Mouse (Mus musculus): ENCODE measurements at regions not wholly inside any gene's neighbourhood (a gene's known extent, or its start where the extent isn't known, plus 50 kb on each side); places are given as distances from the start of the nearest gene placed in this dataset.
A peak's percentile ranks its signal among the peaks of the same experiment; 100 is the strongest.
"Not testable (repeated sequence)": the region's sequence is repeated elsewhere in the genome, so short reads cannot be mapped to it uniquely, and the experiment has no call there.

- ATAC-seq (ENCODE audit: low FRiP score) (no peak), DNase-seq (ENCODE audit: low spot score, missing footprints) (no peak)
- Histone ChIP-seq H3K36me3 (ENCODE audit: control insufficient read depth, insufficient read depth, low read length) (no peaks in the 10 kb centered on the region), H3K4me3 (ENCODE audit: low read depth, low read length) (no peak overlapping the region), H3K4me1 (ENCODE audit: control insufficient read depth, insufficient read depth, low read length) (no peaks in the 10 kb centered on the region), H3K9ac (ENCODE audit: low read length) (no peak overlapping the region), H3K9me3 (ENCODE audit: control insufficient read depth, low read length) (no peaks in the 10 kb centered on the region), H3K27ac (ENCODE audit: low read depth, low read length) (no peak overlapping the region), H3K27me3 (ENCODE audit: control insufficient read depth, insufficient read depth, low read length) (no peaks in the 10 kb centered on the region), H3K4me2 (no peak overlapping the region)
- 55% methylated on average over 3 of the region's 3 CpGs for WGBS
These were observed 567.3 kb downstream of the Cntn3 start for GRCm38 (mm10) chr6:102005627-102006026.

GRCm38 (mm10) chr6:101998181-101998580, 574.7 kb downstream of the Cntn3 start:
- Histone ChIP-seq H3K4me3 (ENCODE audit: low read depth, low read length) (no peak overlapping the region), H3K36me3 (ENCODE audit: control insufficient read depth, insufficient read depth, low read length) (no peaks in the 10 kb centered on the region), H3K9me3 (ENCODE audit: control insufficient read depth, low read length) (no peaks in the 10 kb centered on the region), H3K27ac (ENCODE audit: low read depth, low read length) (no peak overlapping the region), H3K4me2 (no peak overlapping the region), H3K9ac (ENCODE audit: low read length) (no peak overlapping the region), H3K27me3 (ENCODE audit: control insufficient read depth, insufficient read depth, low read length) (no peaks in the 10 kb centered on the region), H3K4me1 (ENCODE audit: control insufficient read depth, insufficient read depth, low read length) (peaks cover 3% of the 10 kb centered on the region; the same call in 1 of the 2 replicates)
- 24% methylated on average over 2 of the region's 2 CpGs for WGBS
- peak; percentile 81 for ATAC-seq (ENCODE audit: low FRiP score)
- no peak for DNase-seq (ENCODE audit: low spot score, missing footprints)

GRCm38 (mm10) chr6:101997629-101998028, 575.3 kb downstream of the Cntn3 start:
- no peaks in the 10 kb centered on the region for H3K9me3 ChIP-seq (ENCODE audit: control insufficient read depth, low read length)
- H3K9ac ChIP-seq (ENCODE audit: low read length) = no peak overlapping the region
- no peak overlapping the region for H3K4me2 ChIP-seq
- H3K4me3 ChIP-seq (ENCODE audit: low read depth, low read length) = no peak overlapping the region
- no peaks in the 10 kb centered on the region for H3K36me3 ChIP-seq (ENCODE audit: control insufficient read depth, insufficient read depth, low read length)
- ATAC-seq (ENCODE audit: low FRiP score) = peak; percentile 57; the same call in 1 of the 2 replicates
- no peak overlapping the region for H3K27ac ChIP-seq (ENCODE audit: low read depth, low read length)
- 58% methylated on average over 5 of the region's 5 CpGs for WGBS
- H3K27me3 ChIP-seq (ENCODE audit: control insufficient read depth, insufficient read depth, low read length) = no peaks in the 10 kb centered on the region
- no peak for DNase-seq (ENCODE audit: low spot score, missing footprints)
- peaks cover 3% of the 10 kb centered on the region; the same call in 1 of the 2 replicates for H3K4me1 ChIP-seq (ENCODE audit: control insufficient read depth, insufficient read depth, low read length)

- Histone ChIP-seq H3K27me3 (ENCODE audit: control insufficient read depth, insufficient read depth, low read length) (no peaks in the 10 kb centered on the region), H3K4me1 (ENCODE audit: control insufficient read depth, insufficient read depth, low read length) (no peaks in the 10 kb centered on the region; the same call in 1 of the 2 replicates), H3K4me3 (ENCODE audit: low read depth, low read length) (no peak overlapping the region), H3K36me3 (ENCODE audit: control insufficient read depth, insufficient read depth, low read length) (no peaks in the 10 kb centered on the region), H3K9ac (ENCODE audit: low read length) (no peak overlapping the region), H3K27ac (ENCODE audit: low read depth, low read length) (no peak overlapping the region), H3K9me3 (ENCODE audit: control insufficient read depth, low read length) (no peaks in the 10 kb centered on the region), H3K4me2 (no peak overlapping the region)
- WGBS = 96% methylated on average over 2 of the region's 2 CpGs
- DNase-seq (ENCODE audit: low spot score, missing footprints) = no peak
- no peak for ATAC-seq (ENCODE audit: low FRiP score)
These were observed 580.1 kb downstream of the Cntn3 start for GRCm38 (mm10) chr6:101992815-101993214.

GRCm38 (mm10) chr6:101981656-101982055, 591.2 kb downstream of the Cntn3 start:
- ATAC-seq (ENCODE audit: low FRiP score) (no peak), DNase-seq (ENCODE audit: low spot score, missing footprints) (no peak)
- no peaks in the 10 kb centered on the region for H3K27me3 ChIP-seq (ENCODE audit: control insufficient read depth, insufficient read depth, low read length)
- no peak overlapping the region for H3K4me2 ChIP-seq
- WGBS = 91% methylated on average over 1 of the region's 1 CpGs
- no peaks in the 10 kb centered on the region for H3K36me3 ChIP-seq (ENCODE audit: control insufficient read depth, insufficient read depth, low read length)
- H3K9me3 ChIP-seq (ENCODE audit: control insufficient read depth, low read length) = no peaks in the 10 kb centered on the region
- H3K27ac ChIP-seq (ENCODE audit: low read depth, low read length) = no peak overlapping the region
- H3K4me1 ChIP-seq (ENCODE audit: control insufficient read depth, insufficient read depth, low read length) = 0 out of 2 replicates have a peak, but pooled peaks cover 2% of the 10 kb centered on the region
- no peak overlapping the region for H3K9ac ChIP-seq (ENCODE audit: low read length)
- no peak overlapping the region for H3K4me3 ChIP-seq (ENCODE audit: low read depth, low read length)

- 35% methylated on average over 2 of the region's 2 CpGs for WGBS
These were observed 593.7 kb downstream of the Cntn3 start for GRCm38 (mm10) chr6:101979213-101979612.

GRCm38 (mm10) chr6:101964941-101965340, 587.2 kb upstream of the Pdzrn3 start:
- DNase-seq (ENCODE audit: low spot score, missing footprints) = no peak
- Histone ChIP-seq H3K9me3 (ENCODE audit: control insufficient read depth, low read length) (no peaks in the 10 kb centered on the region), H3K36me3 (ENCODE audit: control insufficient read depth, insufficient read depth, low read length) (no peaks in the 10 kb centered on the region), H3K9ac (ENCODE audit: low read length) (no peak overlapping the region), H3K4me3 (ENCODE audit: low read depth, low read length) (no peak overlapping the region), H3K4me2 (no peak overlapping the region), H3K27ac (ENCODE audit: low read depth, low read length) (no peak overlapping the region), H3K4me1 (ENCODE audit: control insufficient read depth, insufficient read depth, low read length) (no peaks in the 10 kb centered on the region), H3K27me3 (ENCODE audit: control insufficient read depth, insufficient read depth, low read length) (no peaks in the 10 kb centered on the region)
- no peak for ATAC-seq (ENCODE audit: low FRiP score)
- 91% methylated on average over 2 of the region's 2 CpGs for WGBS

More at GRCm38 (mm10) chr6:101979213-101979612, 593.7 kb downstream of the Cntn3 start:
- Histone ChIP-seq H3K27me3 (ENCODE audit: control insufficient read depth, insufficient read depth, low read length) (no peaks in the 10 kb centered on the region), H3K27ac (ENCODE audit: low read depth, low read length) (no peak overlapping the region), H3K9me3 (ENCODE audit: control insufficient read depth, low read length) (no peaks in the 10 kb centered on the region), H3K4me3 (ENCODE audit: low read depth, low read length) (no peak overlapping the region), H3K4me2 (no peak overlapping the region), H3K36me3 (ENCODE audit: control insufficient read depth, insufficient read depth, low read length) (no peaks in the 10 kb centered on the region), H3K9ac (ENCODE audit: low read length) (no peak overlapping the region), H3K4me1 (ENCODE audit: control insufficient read depth, insufficient read depth, low read length) (0 out of 2 replicates have a peak, but pooled peaks cover 2% of the 10 kb centered on the region)
- ATAC-seq (ENCODE audit: low FRiP score) = 0 out of 2 replicates have a peak, but pooled peaks have one; percentile 50
- no peak for DNase-seq (ENCODE audit: low spot score, missing footprints)

- not testable (repeated sequence) for H3K27me3 ChIP-seq (ENCODE audit: control insufficient read depth, insufficient read depth, low read length); H3K9me3 ChIP-seq (ENCODE audit: control insufficient read depth, low read length); H3K4me1 ChIP-seq (ENCODE audit: control insufficient read depth, insufficient read depth, low read length); H3K27ac ChIP-seq (ENCODE audit: low read depth, low read length); DNase-seq (ENCODE audit: low spot score, missing footprints); H3K4me2 ChIP-seq; H3K36me3 ChIP-seq (ENCODE audit: control insufficient read depth, insufficient read depth, low read length); ATAC-seq (ENCODE audit: low FRiP score); H3K4me3 ChIP-seq (ENCODE audit: low read depth, low read length); H3K9ac ChIP-seq (ENCODE audit: low read length)
- WGBS = 84% methylated on average over 3 of the region's 3 CpGs
These were observed 583.8 kb upstream of the Pdzrn3 start for GRCm38 (mm10) chr6:101961476-101961875.

- Histone ChIP-seq H3K36me3 (ENCODE audit: control insufficient read depth, insufficient read depth, low read length) (no peaks in the 10 kb centered on the region), H3K9me3 (ENCODE audit: control insufficient read depth, low read length) (no peaks in the 10 kb centered on the region), H3K4me1 (ENCODE audit: control insufficient read depth, insufficient read depth, low read length) (no peaks in the 10 kb centered on the region), H3K4me3 (ENCODE audit: low read depth, low read length) (no peak overlapping the region), H3K9ac (ENCODE audit: low read length) (no peak overlapping the region), H3K27ac (ENCODE audit: low read depth, low read length) (no peak overlapping the region), H3K27me3 (ENCODE audit: control insufficient read depth, insufficient read depth, low read length) (no peaks in the 10 kb centered on the region), H3K4me2 (no peak overlapping the region)
- no peak for ATAC-seq (ENCODE audit: low FRiP score)
- 90% methylated on average over 3 of the region's 3 CpGs for WGBS
- DNase-seq (ENCODE audit: low spot score, missing footprints) = no peak
These were observed 572.0 kb upstream of the Pdzrn3 start for GRCm38 (mm10) chr6:101949681-101950080.

Data from midbrain, embryonic 11.5 days (tissue).